Mouse (Mus musculus): Measurements from ENCODE around the gene Enpp3.
"Not testable (repeated sequence)": the region's sequence is repeated elsewhere in the genome, so short reads cannot be mapped to it uniquely, and the experiment has no call there.

Enpp3 gene

DNA sequence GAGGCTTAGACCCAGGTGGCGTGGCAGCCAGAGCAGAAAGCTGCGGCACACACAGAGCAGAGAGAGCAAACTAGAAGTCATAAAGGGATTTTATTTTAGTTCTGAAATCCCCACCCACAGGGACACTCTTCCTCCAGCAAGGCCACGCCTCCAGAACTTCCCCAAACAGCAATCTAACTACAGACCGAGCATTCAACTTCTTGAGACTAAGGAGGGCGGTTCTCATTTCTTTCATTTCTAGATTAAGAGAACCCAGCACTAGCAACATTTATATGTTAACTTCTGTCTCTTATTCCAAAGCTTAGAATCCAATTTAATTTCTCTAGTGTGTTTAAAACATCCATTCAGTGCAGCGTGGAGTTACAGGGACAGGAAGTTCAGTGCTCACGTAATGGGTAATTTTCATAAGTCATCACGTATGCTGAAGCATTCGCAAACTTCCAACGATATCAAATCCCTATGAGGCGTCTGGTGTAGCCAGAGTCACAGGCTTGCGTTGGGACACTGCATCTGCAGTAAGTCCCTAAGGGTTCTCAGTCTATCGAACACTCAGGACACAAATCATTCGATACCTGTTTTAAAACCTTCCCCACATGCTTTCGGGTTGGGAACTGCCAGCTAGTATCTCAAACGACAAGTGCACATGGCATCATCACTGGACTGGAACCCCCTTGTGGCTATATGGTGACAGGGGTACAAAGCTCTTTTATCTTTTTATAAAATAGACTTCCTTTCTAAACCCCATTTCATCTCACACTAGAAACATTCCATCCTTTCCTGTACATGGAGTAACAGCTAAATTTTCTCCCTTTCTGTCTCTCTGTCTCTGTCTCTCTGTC is 18.7 kb downstream of the Enpp3 start:
- in situ Hi-C loops (cut with MboI; ENCODE audit: low sequenced_read_pairs): no loop called here

DNA sequence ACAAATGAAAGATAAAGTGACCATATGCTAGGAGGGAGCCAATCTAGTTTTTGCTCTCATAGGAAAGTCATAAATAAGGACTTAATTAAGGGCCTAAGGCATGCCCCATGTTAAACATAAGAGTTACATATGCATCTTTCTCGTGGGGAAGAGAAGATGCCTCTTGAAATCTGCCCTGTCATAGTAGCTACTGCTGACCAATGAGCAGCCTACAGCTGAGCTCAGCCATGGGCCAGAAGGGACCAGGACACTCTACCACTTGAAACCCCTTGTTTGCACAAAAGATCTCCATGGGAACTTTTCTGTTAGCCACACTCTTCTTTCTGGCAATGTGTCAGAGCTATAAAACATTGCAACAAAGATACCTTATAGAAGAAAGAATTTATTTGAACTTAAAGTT is 19.4 kb downstream of the Enpp3 start:
- in situ Hi-C loops (cut with MboI; ENCODE audit: low sequenced_read_pairs): no loop called here

GRCm38 (mm10) chr10:24822842-24823241 is 19.8 kb downstream of the Enpp3 start:
- in situ Hi-C loops (cut with MboI; ENCODE audit: low sequenced_read_pairs): no loop called here

DNA sequence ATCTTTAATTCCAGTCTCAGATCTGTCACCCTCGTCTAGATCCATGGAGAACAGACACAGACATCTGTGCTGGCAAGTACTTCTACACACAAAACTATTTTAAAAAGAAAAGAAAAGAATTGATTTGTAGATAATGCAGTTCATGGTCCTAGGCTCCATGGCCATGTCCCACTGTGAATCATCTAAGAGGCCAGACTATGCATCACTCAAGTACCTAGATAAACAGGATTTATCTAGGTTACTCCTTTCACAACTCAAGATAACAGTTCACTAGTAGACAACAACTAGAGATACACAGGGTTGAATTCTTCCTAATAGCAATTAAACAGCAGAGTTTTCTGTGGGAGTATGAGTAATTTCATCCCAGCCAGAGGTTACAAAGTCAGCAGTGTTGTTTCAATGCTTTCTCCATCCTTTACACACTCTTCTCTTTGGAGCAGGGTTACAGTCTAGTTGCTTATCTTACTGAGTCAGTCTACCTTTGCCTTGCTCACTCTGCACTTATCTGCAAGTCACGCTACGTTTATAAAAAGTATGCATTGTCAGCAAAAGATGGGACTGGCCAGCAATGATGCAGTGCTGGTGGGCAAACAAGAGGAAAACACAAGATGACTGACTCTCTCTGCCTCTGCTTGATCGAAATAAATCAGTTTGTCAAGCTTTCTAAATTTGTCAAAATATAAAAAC is 20.5 kb downstream of the Enpp3 start:
- in situ Hi-C loops (cut with MboI; ENCODE audit: low sequenced_read_pairs): no loop called here

GRCm38 (mm10) chr10:24819526-24819925 is 23.1 kb downstream of the Enpp3 start:
- in situ Hi-C loops (cut with MboI; ENCODE audit: low sequenced_read_pairs): no loop called here

- in situ Hi-C loops (cut with MboI; ENCODE audit: low sequenced_read_pairs): no loop called here
These were observed 32.0 kb downstream of the Enpp3 start for GRCm38 (mm10) chr10:24810639-24811038.

DNA sequence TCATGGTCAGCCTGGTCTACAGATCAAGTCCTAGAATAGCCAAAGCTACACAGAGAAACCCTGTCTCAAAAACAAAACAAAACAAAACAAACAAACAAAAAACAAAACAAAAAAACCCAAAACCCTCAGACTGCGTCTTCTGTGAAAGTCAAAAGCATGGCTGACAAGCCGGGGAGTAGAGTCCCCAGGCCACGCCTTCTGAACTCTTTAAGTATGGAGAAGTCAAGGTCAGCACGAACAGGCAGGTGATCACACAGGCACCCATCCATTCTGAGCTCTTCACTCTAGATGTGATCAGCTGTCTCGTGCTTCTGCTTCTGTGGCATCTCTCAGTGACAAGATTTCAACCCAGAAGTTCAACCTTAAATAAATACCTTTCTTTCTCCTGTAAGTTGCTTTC is 35.9 kb downstream of the Enpp3 start:
- in situ Hi-C loops (cut with MboI; ENCODE audit: low sequenced_read_pairs): no loop called here

DNA sequence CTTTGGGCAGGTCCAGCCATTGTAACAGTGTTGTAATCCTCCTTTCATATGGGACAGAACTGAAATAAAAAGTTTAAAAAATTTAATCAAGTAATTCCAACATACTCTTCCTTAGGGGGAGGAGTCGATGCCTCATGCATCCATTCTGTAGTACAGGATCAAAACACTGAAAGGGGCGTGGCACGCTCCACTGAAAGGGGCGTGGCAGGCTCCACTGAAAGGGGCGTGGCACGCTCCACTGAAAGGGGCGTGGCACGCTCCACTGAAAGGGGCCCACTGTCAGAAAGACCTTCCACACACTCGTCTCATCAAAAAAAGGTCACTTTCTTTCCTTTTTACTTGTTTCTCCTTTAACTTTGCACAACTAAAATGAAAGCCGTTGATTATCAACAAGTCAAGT is 36.7 kb downstream of the Enpp3 start:
- in situ Hi-C loops (cut with MboI; ENCODE audit: low sequenced_read_pairs): no loop called here

DNA sequence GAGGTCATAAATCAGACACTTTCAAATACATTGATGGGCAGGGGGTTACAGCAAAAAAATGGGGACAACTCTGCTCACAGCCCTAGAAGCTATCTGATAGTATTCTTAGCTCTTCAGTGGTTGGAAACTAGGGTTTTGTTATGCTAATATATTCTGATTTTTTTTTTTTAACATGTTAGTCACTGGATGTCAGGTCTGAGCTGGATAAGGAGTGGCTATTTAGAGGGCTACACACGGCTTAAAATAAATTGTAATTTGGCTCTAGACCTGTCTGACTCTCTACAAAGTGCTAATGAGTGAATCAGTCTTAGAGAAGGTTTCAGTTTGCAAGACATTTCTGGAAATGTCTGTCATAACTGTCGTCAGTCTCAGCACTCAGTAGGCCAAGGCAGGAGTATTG is 37.5 kb downstream of the Enpp3 start:
- in situ Hi-C loops (cut with MboI; ENCODE audit: low sequenced_read_pairs): no loop called here

DNA sequence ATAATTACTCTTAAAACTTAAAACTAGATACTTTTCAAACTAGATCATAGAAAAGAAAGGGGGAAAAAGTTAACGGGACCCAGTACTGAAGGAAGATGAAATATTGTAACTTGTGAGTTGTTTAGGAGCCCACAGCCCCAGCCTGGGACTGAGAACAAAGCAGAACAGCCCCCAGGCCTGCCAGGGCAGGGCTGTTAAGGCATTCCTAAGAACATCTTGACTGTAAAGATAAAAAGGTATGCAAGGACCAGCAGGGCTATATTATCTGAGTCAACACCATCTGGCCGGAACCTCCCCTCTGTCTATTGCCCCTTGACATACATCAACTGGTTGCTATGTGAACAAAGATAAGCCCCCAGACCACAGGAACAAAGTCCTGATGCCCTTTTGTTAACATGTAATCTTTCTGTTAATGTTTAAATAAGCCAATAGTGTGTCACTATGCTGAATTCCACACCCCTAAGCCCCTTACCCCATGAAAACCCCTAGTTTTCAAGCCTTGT is 39.8 kb downstream of the Enpp3 start:
- in situ Hi-C loops (cut with MboI; ENCODE audit: low sequenced_read_pairs): not testable (repeated sequence)

- in situ Hi-C loops (cut with MboI; ENCODE audit: low sequenced_read_pairs): no loop called here
These were observed 40.8 kb downstream of the Enpp3 start for GRCm38 (mm10) chr10:24801796-24802195.

GRCm38 (mm10) chr10:24797246-24797645 is 45.4 kb downstream of the Enpp3 start:
- in situ Hi-C loops (cut with MboI; ENCODE audit: low sequenced_read_pairs): no loop called here

DNA sequence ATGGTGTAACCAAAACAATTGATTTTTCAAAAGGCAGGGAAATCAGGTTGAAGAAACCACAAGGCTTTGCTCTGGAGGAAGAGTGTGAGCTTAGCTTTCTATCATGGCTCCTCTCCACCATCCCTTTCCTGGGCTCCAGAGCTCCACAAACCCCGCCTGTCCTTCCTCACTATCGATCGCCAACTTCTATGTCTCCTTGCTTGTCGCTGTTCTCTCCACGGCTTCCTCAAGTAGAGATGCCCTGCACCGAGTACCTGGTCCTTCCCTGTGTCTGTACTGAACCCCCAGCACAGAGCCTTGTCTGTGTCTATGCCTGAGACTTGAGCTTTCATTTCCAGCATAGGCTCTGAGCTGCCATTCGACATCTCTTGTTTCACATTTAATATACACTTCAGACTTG is 49.9 kb downstream of the Enpp3 start:
- in situ Hi-C loops (cut with MboI; ENCODE audit: low sequenced_read_pairs): no loop called here

DNA sequence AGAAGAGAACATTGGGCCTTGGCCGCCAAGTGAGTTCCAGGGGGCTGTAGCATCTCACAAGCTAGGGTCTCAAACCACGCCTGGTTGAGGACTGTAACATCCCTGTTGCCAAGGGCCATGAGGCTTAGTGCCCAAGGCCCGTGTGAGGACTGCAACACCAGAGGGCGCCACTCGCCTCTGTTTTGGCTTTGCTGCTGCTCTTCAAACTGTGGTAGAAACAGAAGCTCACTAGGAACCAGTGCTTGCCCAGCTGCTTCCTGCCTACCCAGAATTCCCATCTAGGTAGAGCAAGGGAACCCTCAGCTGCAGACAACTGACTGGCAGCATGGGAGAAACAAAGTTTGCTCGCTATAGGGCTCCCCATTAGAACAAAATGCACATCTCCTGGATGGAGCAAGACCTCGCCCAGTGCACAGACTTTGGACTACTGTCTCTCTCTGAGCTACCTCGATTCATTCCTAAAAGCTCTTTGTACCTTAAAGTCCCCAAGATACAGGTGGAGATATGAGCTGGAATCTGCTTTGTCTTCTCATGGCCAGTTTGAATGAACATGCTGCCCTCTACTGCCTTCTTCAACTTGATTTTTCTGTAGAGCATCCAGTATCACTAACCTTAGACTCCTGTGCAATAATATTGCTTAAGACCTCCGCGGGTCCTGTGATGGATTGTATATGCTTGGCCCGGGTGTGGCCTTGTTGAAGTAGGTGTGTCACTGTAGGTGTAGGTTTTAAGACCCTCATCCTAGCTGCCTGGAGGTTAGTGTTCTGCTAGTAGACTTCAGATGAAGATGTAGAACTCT is 52.7 kb downstream of the Enpp3 start:
- in situ Hi-C loops (cut with MboI; ENCODE audit: low sequenced_read_pairs): no loop called here

DNA sequence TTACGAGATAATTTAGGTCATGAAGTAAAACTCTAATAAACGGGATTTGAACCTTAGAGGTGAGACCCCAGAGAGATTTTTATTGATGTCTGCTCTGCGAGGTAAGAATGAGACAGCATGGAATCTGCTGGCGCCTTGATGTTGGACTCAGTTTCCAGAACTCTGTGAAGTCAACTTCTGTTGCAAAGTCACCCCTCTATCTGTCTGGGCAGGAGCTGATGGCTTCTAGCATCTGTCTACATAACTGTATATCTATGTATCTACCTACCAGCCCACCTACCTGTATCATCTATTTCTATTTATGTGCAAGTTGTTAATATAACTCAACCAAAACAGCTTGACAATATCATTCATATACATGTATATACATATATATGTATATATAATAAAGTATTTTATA is 57.3 kb downstream of the Enpp3 start:
- in situ Hi-C loops (cut with MboI; ENCODE audit: low sequenced_read_pairs): no loop called here

GRCm38 (mm10) chr10:24784624-24785276 is 57.9 kb downstream of the Enpp3 start:
- in situ Hi-C loops (cut with MboI; ENCODE audit: low sequenced_read_pairs): no loop called here

GRCm38 (mm10) chr10:24783946-24784345 is 58.7 kb downstream of the Enpp3 start:
- in situ Hi-C loops (cut with MboI; ENCODE audit: low sequenced_read_pairs): no loop called here

- in situ Hi-C loops (cut with MboI; ENCODE audit: low sequenced_read_pairs): no loop called here
These were observed 64.0 kb downstream of the Enpp3 start for GRCm38 (mm10) chr10:24778643-24779020.

DNA sequence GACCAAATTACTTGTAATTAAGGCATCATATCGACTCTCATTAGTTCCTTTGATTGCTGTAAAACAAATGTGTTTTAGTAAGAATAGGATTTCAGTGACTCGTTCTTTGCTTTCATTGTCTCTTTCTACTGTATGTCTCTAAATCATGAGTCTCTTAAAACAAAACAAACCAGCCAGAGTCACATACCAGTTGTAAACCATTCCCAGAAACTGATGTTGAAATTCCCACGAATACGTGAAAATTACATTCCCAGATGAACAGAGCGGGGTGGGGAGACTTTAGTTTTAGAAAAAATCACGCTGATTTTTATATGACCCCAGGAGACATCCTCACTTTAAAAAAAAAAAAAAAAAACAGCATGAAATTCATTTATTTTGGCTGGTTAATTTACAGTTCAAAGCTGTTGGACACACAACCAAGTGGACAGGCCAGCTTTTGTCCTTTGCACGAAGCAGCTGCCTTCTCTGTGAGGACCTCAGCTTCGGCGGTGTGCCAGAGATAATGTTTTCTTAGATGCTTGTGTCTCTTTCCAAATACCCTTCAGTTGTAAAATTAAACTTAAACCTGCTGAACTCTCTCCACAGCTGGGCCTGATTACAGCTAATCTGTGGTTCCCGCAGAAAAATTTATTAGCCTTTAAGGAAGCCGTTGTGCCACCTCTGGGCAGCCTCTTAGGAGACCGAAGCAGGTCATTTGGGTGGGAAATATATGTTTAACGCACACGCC is 64.5 kb downstream of the Enpp3 start:
- in situ Hi-C loops (cut with MboI; ENCODE audit: low sequenced_read_pairs): no loop called here

DNA sequence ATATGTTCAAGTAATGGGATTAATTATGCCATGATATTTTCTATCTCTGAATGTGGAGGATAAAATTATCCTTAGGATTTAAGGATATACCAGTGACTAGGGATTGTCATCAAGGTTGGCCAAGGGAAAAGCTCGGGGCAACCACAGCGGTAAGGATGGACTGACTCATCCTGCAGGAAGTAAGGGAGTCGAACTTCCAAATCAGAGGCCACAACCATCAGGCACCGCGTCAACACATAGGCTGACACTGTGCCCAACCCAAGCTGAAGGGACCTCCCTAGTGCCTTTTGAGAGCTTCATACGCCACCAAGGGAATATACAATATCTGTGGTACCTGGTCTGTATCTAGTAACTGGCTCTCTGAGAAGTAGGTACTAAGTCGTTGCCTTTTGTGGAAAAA is 73.1 kb downstream of the Enpp3 start:
- in situ Hi-C loops (cut with MboI; ENCODE audit: low sequenced_read_pairs): no loop called here
